Mouse (Mus musculus) MEL (cell line): Measurements from ENCODE around the gene Aspa. TPM values are rescaled to one million over a fixed set of nuclear protein-coding genes. Genes with fewer than 3 reads are reported as not detected.

Experiments
- DNase-seq: peaks from one replicate; pipeline ENCODE4 v3.0.0; 2011; ENCODE audit warnings: low read depth, low spot score
- H3K27ac ChIP-seq: 2 replicates; pipeline ENCODE4 v1.5.1; 2012; ENCODE audit warnings: low read depth, mild to moderate bottlenecking, control low read depth, low read length, moderate library complexity; ENCODE audit not compliant: control insufficient read depth
- H3K27me3 ChIP-seq, 2 experiments: fragments of 150-350 bp in 1 of 2; sonication (generic) in 1 of 2; 2 replicates each; pipeline ENCODE4 v1.6.1; 2012; ENCODE audit warnings: low read length in 2 of 2, mild to moderate bottlenecking in 2 of 2, improper control_type of control experiment in 1 of 2, moderate library complexity in 1 of 2; ENCODE audit not compliant: insufficient read depth in 2 of 2, control insufficient read depth in 1 of 2
- H3K36me3 ChIP-seq, 2 experiments: 2 replicates each; pipeline ENCODE4 v1.6.1; 2012 to 2014; ENCODE audit warnings: low read length in 2 of 2, improper control_type of control experiment in 1 of 2, inconsistent platforms in 1 of 2, mild to moderate bottlenecking in 1 of 2; ENCODE audit not compliant: insufficient read depth in 2 of 2, control insufficient read depth in 1 of 2
- H3K4me1 ChIP-seq, 2 experiments: fragments of 150-350 bp in 1 of 2; sonication (generic) in 1 of 2; 2 replicates each; pipeline ENCODE4 v1.6.1; 2012; ENCODE audit warnings: low read length in 2 of 2, improper control_type of control experiment in 1 of 2, mild to moderate bottlenecking in 1 of 2; ENCODE audit not compliant: insufficient read depth in 2 of 2, control insufficient read depth in 1 of 2
- H3K4me3 ChIP-seq, 2 experiments: fragments of 150-350 bp in 1 of 2; sonication (generic) in 1 of 2; 2 replicates each; pipeline ENCODE4 v1.5.1; 2012; ENCODE audit warnings: low read depth in 2 of 2, low read length in 2 of 2, mild to moderate bottlenecking in 2 of 2, moderate library complexity in 2 of 2, control low read depth in 1 of 2, improper control_type of control experiment in 1 of 2; ENCODE audit not compliant: control insufficient read depth in 1 of 2, insufficient read depth in 1 of 2
- H3K79me2 ChIP-seq: 2 replicates; pipeline ENCODE4 v1.6.1; 2012; ENCODE audit warnings: mild to moderate bottlenecking, low read length, moderate library complexity; ENCODE audit not compliant: control insufficient read depth, poor library complexity, insufficient read depth
- H3K9ac ChIP-seq: 2 replicates; pipeline ENCODE4 v1.6.1; 2012; ENCODE audit warnings: low read depth, mild to moderate bottlenecking, control low read depth, low read length, moderate library complexity; ENCODE audit not compliant: control insufficient read depth, poor library complexity, severe bottlenecking
- H3K9me3 ChIP-seq: fragments of 150-350 bp; sonication (generic); replicated peaks from 2 replicates; pipeline ENCODE4 v1.6.1; 2012; ENCODE audit warnings: mild to moderate bottlenecking, low read length, improper control_type of control experiment, moderate library complexity; ENCODE audit not compliant: insufficient read depth
- CHD2 ChIP-seq: IDR thresholded peaks from 2 replicates; pipeline ENCODE4 v1.6.1; 2011; ENCODE audit warnings: low read length, improper control_type of control experiment
- E2F4 ChIP-seq: IDR thresholded peaks from 2 replicates; pipeline ENCODE4 v1.6.1; 2011; ENCODE audit warnings: low read depth, low read length, improper control_type of control experiment, borderline replicate concordance
- ELF1 ChIP-seq: IDR thresholded peaks from 2 replicates; pipeline ENCODE4 v1.6.1; 2014; ENCODE audit warnings: low read depth, mild to moderate bottlenecking, inconsistent platforms, low read length, improper control_type of control experiment, moderate library complexity
- EP300 ChIP-seq, 2 experiments: IDR thresholded peaks; 2 replicates each; pipeline ENCODE4 v1.6.1; 2011; ENCODE audit warnings: improper control_type of control experiment in 2 of 2, low read length in 2 of 2, low read depth in 1 of 2, mild to moderate bottlenecking in 1 of 2
- GATA1 ChIP-seq: IDR thresholded peaks from 2 replicates; pipeline ENCODE4 v1.6.1; 2011; ENCODE audit warnings: low read depth, low read length, improper control_type of control experiment
- MAFK ChIP-seq: IDR thresholded peaks from 2 replicates; pipeline ENCODE4 v1.6.1; 2011; ENCODE audit warnings: low read depth, mild to moderate bottlenecking, low read length, improper control_type of control experiment, borderline replicate concordance
- MAX ChIP-seq: IDR thresholded peaks from 2 replicates; pipeline ENCODE4 v1.6.1; 2011; ENCODE audit warnings: low read length, improper control_type of control experiment
- MEF2A ChIP-seq: IDR thresholded peaks from 2 replicates; pipeline ENCODE4 v1.6.1; 2014; ENCODE audit warnings: low read depth, mild to moderate bottlenecking, inconsistent platforms, low read length, improper control_type of control experiment; ENCODE audit not compliant: poor library complexity, insufficient replicate concordance, severe bottlenecking; ENCODE audit errors: extremely low read depth
- MXI1 ChIP-seq: IDR thresholded peaks from 2 replicates; pipeline ENCODE4 v1.6.1; 2011; ENCODE audit warnings: mild to moderate bottlenecking, low read depth, low read length, improper control_type of control experiment
- MYB ChIP-seq: IDR thresholded peaks from 2 replicates; pipeline ENCODE4 v1.6.1; 2011; ENCODE audit warnings: mild to moderate bottlenecking, low read depth, low read length, improper control_type of control experiment
- MYC ChIP-seq: IDR thresholded peaks from 2 replicates; pipeline ENCODE4 v1.6.1; 2011; ENCODE audit warnings: low read depth, mild to moderate bottlenecking, low read length, improper control_type of control experiment, moderate library complexity
- NRF1 ChIP-seq: IDR thresholded peaks from 2 replicates; pipeline ENCODE4 v1.6.1; 2014; ENCODE audit warnings: low read depth, mild to moderate bottlenecking, inconsistent platforms, low read length, improper control_type of control experiment, moderate library complexity; ENCODE audit not compliant: poor library complexity, insufficient read depth, severe bottlenecking
- POLR2A ChIP-seq, 2 experiments: IDR thresholded peaks; 2 replicates each; pipeline ENCODE4 v1.6.1; 2011 to 2012; ENCODE audit warnings: low read length in 2 of 2, mild to moderate bottlenecking in 2 of 2, control low read depth in 1 of 2, improper control_type of control experiment in 1 of 2, low read depth in 1 of 2, moderate library complexity in 1 of 2; ENCODE audit not compliant: control insufficient read depth in 1 of 2, insufficient read depth in 1 of 2, poor library complexity in 1 of 2
- RCOR1 ChIP-seq: IDR thresholded peaks from 2 replicates; pipeline ENCODE4 v1.6.1; 2012; ENCODE audit warnings: low read depth, mild to moderate bottlenecking, inconsistent platforms, low read length, improper control_type of control experiment
- SIN3A ChIP-seq: IDR thresholded peaks from 2 replicates; pipeline ENCODE4 v1.6.1; 2012; ENCODE audit warnings: low read length, improper control_type of control experiment, inconsistent platforms
- UBTF ChIP-seq: IDR thresholded peaks from 2 replicates; pipeline ENCODE4 v1.6.1; 2012; ENCODE audit warnings: low read depth, mild to moderate bottlenecking, inconsistent platforms, low read length, improper control_type of control experiment, moderate library complexity, borderline replicate concordance; ENCODE audit not compliant: insufficient read depth
- USF2 ChIP-seq, 2 experiments: IDR thresholded peaks; 2 replicates each; pipeline ENCODE4 v1.6.1; 2011 to 2012; ENCODE audit warnings: improper control_type of control experiment in 2 of 2, low read length in 2 of 2, borderline replicate concordance in 1 of 2, inconsistent platforms in 1 of 2, low read depth in 1 of 2, mild to moderate bottlenecking in 1 of 2; ENCODE audit not compliant: insufficient read depth in 1 of 2
- ZC3H11A ChIP-seq: IDR thresholded peaks from 2 replicates; pipeline ENCODE4 v1.6.1; 2012; ENCODE audit warnings: low read depth, mild to moderate bottlenecking, inconsistent platforms, low read length, improper control_type of control experiment
- polyA plus RNA-seq, 2 experiments: library from polyadenylated mRNA; stranded (reverse) in 1 of 2; unstranded in 1 of 2; fragments of >175 nt in 1 of 2; fragments of >200 nt in 1 of 2; gene quantifications; 2 replicates each; pipeline versions ENCODE4 v1.2.1 to v1.2.4; 2012; ENCODE audit warnings: low replicate concordance in 2 of 2, low read depth in 1 of 2; ENCODE audit not compliant: insufficient read length in 2 of 2, insufficient read depth in 1 of 2, missing spikeins in 1 of 2
- total RNA-seq: library from RNA; depleted of rRNA; stranded (reverse); fragments of 300-350 nt; gene quantifications from 2 replicates; pipeline ENCODE4 v1.2.3, GENCODE M21; 2012

The Aspa gene
- total and polyA plus RNA-seq, 3 experiments, result 0.28 to 1.3 TPM; not detected in 1

DNA sequence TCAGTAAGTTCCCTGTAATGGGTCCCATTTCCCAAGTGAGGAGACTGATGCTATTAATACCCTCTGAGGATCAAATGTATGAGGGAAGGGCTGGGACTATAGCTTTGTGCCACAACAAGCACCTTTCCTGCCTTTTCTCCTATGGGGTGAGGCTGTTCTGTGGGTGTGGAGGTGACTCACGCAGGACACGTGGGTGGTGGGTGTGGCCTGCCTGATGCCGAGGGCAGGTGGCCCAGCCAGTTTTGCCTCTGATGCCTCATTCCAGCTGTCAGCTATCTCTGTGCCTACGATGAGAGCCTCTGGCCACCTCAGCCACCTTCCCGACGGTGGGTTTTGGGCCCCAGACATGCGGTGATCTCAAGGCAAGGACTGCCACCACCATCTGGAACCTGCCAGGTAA is 62.1 kb downstream of the Aspa start, which contains the start of gene Trpv3:
Gene Trpv3, plus strand, starts transcription at position 122 of the 400 bp plus-strand sequence.
- Histone ChIP-seq H3K27ac (no peak within 1 kb of the TSS), H3K9me3 (no peaks in the 10 kb centered on the region), H3K27me3 (peaks cover 0 to 2% of the 10 kb centered on the region in 2 experiments; a peak in 2 of 4 replicates), H3K36me3 (no peaks in the 10 kb centered on the region), H3K79me2 (no peaks in the 10 kb centered on the region), H3K4me3 (no peak within 1 kb of the TSS), H3K9ac (no peak within 1 kb of the TSS), H3K4me1 (no peaks in the 10 kb centered on the region)
- TF ChIP-seq EP300 (IDR thresholded peaks at IDR 0.05; ENCODE audit: low read depth in 1 of 2, low read length in 2 of 2), result no peak
- TF ChIP-seq MAX, result no peak
- TF ChIP-seq E2F4, result no peak
- TF ChIP-seq ELF1, result no peak
- no peak for TF ChIP-seq POLR2A (IDR thresholded peaks at IDR 0.05; ENCODE audit: control insufficient read depth in 1 of 2, insufficient read depth in 1 of 2, low read depth in 1 of 2, low read length in 2 of 2, poor library complexity in 1 of 2)
- no peak for TF ChIP-seq UBTF
- TF ChIP-seq MYC, result no peak
- no peak for TF ChIP-seq MAFK
- no peak for TF ChIP-seq USF2 (IDR thresholded peaks at IDR 0.05; ENCODE audit: borderline replicate concordance in 1 of 2, insufficient read depth in 1 of 2, low read depth in 1 of 2, low read length in 2 of 2)
- no peak for TF ChIP-seq CHD2
- no peak for TF ChIP-seq MEF2A
- DNase-seq, result no peak

DNA sequence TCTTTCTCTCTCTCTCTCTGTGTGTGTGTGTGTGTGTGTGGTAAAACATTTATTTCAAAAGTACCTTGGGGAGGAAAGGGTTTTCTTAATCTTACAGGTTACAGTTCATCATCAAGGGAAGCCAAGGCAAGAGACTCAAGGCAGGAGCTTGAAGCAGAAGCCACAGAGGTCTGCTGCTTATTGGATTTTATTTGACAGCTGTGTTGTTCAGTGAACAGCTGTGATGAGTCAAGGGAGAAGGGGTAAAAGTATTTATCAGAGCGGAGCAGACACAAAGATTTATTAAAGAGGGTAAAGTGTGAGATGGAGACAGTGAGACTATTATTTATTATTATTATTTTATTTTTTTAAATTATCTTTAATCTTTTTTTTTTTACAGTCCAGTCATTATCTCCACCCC is 68.0 kb downstream of the Aspa start:
- no peak for TF ChIP-seq GATA1
- no peak for TF ChIP-seq RCOR1
- TF ChIP-seq USF2 (IDR thresholded peaks at IDR 0.05; ENCODE audit: borderline replicate concordance in 1 of 2, insufficient read depth in 1 of 2, low read depth in 1 of 2, low read length in 2 of 2), result no peak
- TF ChIP-seq SIN3A, result no peak
- TF ChIP-seq MAFK, result no peak
- no peak for TF ChIP-seq NRF1
- TF ChIP-seq MEF2A, result no peak
- no peak for TF ChIP-seq MXI1
- no peak for TF ChIP-seq MYB
- TF ChIP-seq ZC3H11A, result no peak
- Histone ChIP-seq H3K4me1 (no peaks in the 10 kb centered on the region), H3K9ac (no peak overlapping the region), H3K27ac (no peak overlapping the region), H3K36me3 (no peaks in the 10 kb centered on the region), H3K79me2 (no peaks in the 10 kb centered on the region), H3K9me3 (no peaks in the 10 kb centered on the region), H3K27me3 (peaks cover 0 to 5% of the 10 kb centered on the region in 2 experiments; a peak in 1 of 4 replicates), H3K4me3 (no peak overlapping the region)
- no peak for DNase-seq
